Mouse (Mus musculus): ENCODE results near the gene Fam53b. TPM values are rescaled to one million over a fixed set of nuclear protein-coding genes. Genes with fewer than 3 reads are reported as not detected.

Gene Fam53b
- total and polyA plus RNA-seq, 2 experiments from 2014 or later, result 9.4 to 17.3 TPM

DNA sequence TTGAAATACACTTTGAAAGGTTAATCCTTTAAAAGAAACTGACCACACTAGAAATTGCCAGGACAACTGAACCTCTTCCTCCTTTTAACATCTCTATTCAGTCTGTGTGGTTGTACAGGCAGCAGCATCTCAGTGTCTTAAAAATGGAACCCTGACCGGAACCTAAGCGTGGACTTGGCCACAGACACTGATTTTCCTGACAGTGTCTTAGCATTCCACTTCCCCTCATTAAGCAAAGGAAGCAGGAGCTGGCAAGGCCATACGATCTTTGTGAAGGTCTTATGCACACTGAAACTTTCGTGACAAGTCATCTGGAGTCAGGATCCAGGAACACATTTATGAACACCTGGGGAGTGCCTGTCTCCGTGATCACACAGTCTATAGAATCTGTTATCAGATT lies 29.6 kb downstream of the Fam53b start:
- Histone ChIP-seq H3K9me3 (ENCODE audit: low read length) (no peaks in the 10 kb centered on the region), H3K4me2 (ENCODE audit: low read depth, low read length, poor library complexity, severe bottlenecking) (no peak overlapping the region), H3K4me1 (ENCODE audit: insufficient read depth, low read length) (peaks cover 17% of the 10 kb centered on the region), H3K4me3 (ENCODE audit: low read depth, low read length) (no peak overlapping the region), H3K27ac (ENCODE audit: low read depth, low read length) (no peak overlapping the region), H3K27me3 (ENCODE audit: insufficient read depth, low read length) (no peaks in the 10 kb centered on the region), H3K36me3 (ENCODE audit: insufficient read depth, low read length) (no peaks in the 10 kb centered on the region; the same call in 1 of the 2 replicates), H3K9ac (replicated peaks; ENCODE audit: low read length, poor library complexity, severe bottlenecking) (no peak overlapping the region)
- no peak for ATAC-seq (ENCODE audit: low FRiP score)
- TF ChIP-seq CTCF (IDR thresholded peaks at IDR 0.05), result no peak
- WGBS, result 84% methylated on average over 5 of the region's 5 CpGs
- DNase-seq (ENCODE audit: low spot score), result no peak

DNA sequence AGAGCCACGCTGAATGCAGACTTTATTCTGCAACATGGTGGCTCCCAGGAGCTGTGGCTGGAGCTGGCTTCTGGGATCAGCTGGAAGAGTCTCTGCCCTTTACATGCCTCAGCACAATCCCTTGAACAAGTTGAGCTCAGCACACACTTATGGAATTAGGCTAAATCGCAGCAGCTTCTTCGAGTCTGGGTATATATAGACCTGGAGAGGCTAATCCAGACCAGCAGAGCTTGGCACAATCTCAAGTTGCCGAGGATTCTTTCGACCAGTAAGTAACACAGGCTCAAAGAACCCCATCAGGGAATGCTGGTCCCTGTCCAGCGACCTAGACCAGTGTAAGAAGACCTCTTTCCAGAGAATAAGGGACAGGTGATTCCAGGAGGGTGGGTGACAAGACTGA lies 31.8 kb downstream of the Fam53b start:
- no peak for ATAC-seq (ENCODE audit: low FRiP score)
- Histone ChIP-seq H3K4me1 (ENCODE audit: insufficient read depth, low read length) (peaks cover 17% of the 10 kb centered on the region), H3K4me2 (ENCODE audit: low read depth, low read length, poor library complexity, severe bottlenecking) (no peak overlapping the region), H3K27me3 (ENCODE audit: insufficient read depth, low read length) (no peaks in the 10 kb centered on the region), H3K4me3 (ENCODE audit: low read depth, low read length) (no peak overlapping the region), H3K27ac (ENCODE audit: low read depth, low read length) (peak overlapping the region; percentile 44), H3K9me3 (ENCODE audit: low read length) (no peaks in the 10 kb centered on the region), H3K36me3 (ENCODE audit: insufficient read depth, low read length) (peaks cover 3% of the 10 kb centered on the region), H3K9ac (replicated peaks; ENCODE audit: low read length, poor library complexity, severe bottlenecking) (no peak overlapping the region)
- TF ChIP-seq CTCF (IDR thresholded peaks at IDR 0.05), result no peak
- 45% methylated on average over 6 of the region's 6 CpGs for WGBS
- no peak for DNase-seq (ENCODE audit: low spot score)

- no peak overlapping the region for H3K4me2 ChIP-seq (ENCODE audit: low read depth, low read length, poor library complexity, severe bottlenecking)
- WGBS, result 9% methylated on average over 7 of the region's 7 CpGs
- peaks cover 17% of the 10 kb centered on the region for H3K4me1 ChIP-seq (ENCODE audit: insufficient read depth, low read length)
- H3K9me3 ChIP-seq (ENCODE audit: low read length), result no peaks in the 10 kb centered on the region
- no peaks in the 10 kb centered on the region for H3K27me3 ChIP-seq (ENCODE audit: insufficient read depth, low read length)
- H3K36me3 ChIP-seq (ENCODE audit: insufficient read depth, low read length), result peaks cover 3% of the 10 kb centered on the region
- peak; percentile 67 for ATAC-seq (ENCODE audit: low FRiP score)
- peak; percentile 49; the same call in 1 of the 2 replicates for TF ChIP-seq CTCF (IDR thresholded peaks at IDR 0.05)
- DNase-seq (ENCODE audit: low spot score), result peak; percentile 76
- H3K27ac ChIP-seq (ENCODE audit: low read depth, low read length), result peak overlapping the region; percentile 44
- no peak overlapping the region for H3K4me3 ChIP-seq (ENCODE audit: low read depth, low read length)
- no peak overlapping the region for H3K9ac ChIP-seq (replicated peaks; ENCODE audit: low read length, poor library complexity, severe bottlenecking)
Observed at GRCm38 (mm10) chr7:132781130-132781814, 32.4 kb downstream of the Fam53b start.

- WGBS, result 25% methylated on average over 4 of the region's 4 CpGs
Observed at GRCm38 (mm10) chr7:132780611-132781010, 33.1 kb downstream of the Fam53b start.

GRCm38 (mm10) chr7:132778630-132779029 lies 35.1 kb downstream of the Fam53b start:
- 93% methylated on average over 13 of the region's 13 CpGs for WGBS
- TF ChIP-seq CTCF (IDR thresholded peaks at IDR 0.05), result no peak

More at GRCm38 (mm10) chr7:132780611-132781010, 33.1 kb downstream of the Fam53b start:
- H3K4me1 ChIP-seq (ENCODE audit: insufficient read depth, low read length), result peaks cover 17% of the 10 kb centered on the region
- no peaks in the 10 kb centered on the region for H3K9me3 ChIP-seq (ENCODE audit: low read length)
- peak overlapping the region; percentile 44 for H3K27ac ChIP-seq (ENCODE audit: low read depth, low read length)
- peaks cover 3% of the 10 kb centered on the region for H3K36me3 ChIP-seq (ENCODE audit: insufficient read depth, low read length)
- peak; percentile 44 for TF ChIP-seq CTCF (IDR thresholded peaks at IDR 0.05)
- no peak overlapping the region for H3K4me2 ChIP-seq (ENCODE audit: low read depth, low read length, poor library complexity, severe bottlenecking)
- no peaks in the 10 kb centered on the region for H3K27me3 ChIP-seq (ENCODE audit: insufficient read depth, low read length)
- no peak overlapping the region for H3K9ac ChIP-seq (replicated peaks; ENCODE audit: low read length, poor library complexity, severe bottlenecking)
- ATAC-seq (ENCODE audit: low FRiP score), result peak; percentile 39; the same call in 1 of the 2 replicates
- H3K4me3 ChIP-seq (ENCODE audit: low read depth, low read length), result no peak overlapping the region
- DNase-seq (ENCODE audit: low spot score), result peak; percentile 59

GRCm38 (mm10) chr7:132777728-132778453 lies 35.8 kb downstream of the Fam53b start:
- DNase-seq (ENCODE audit: low spot score) (no peak), ATAC-seq (ENCODE audit: low FRiP score) (no peak)
- WGBS, result 74% methylated on average over 1 of the region's 1 CpGs
- no peak overlapping the region for H3K4me3 ChIP-seq (ENCODE audit: low read depth, low read length)
- H3K4me2 ChIP-seq (ENCODE audit: low read depth, low read length, poor library complexity, severe bottlenecking), result no peak overlapping the region
- peaks cover 17% of the 10 kb centered on the region for H3K4me1 ChIP-seq (ENCODE audit: insufficient read depth, low read length)
- no peaks in the 10 kb centered on the region for H3K27me3 ChIP-seq (ENCODE audit: insufficient read depth, low read length)
- peaks cover 3% of the 10 kb centered on the region for H3K36me3 ChIP-seq (ENCODE audit: insufficient read depth, low read length)
- no peak overlapping the region for H3K9ac ChIP-seq (replicated peaks; ENCODE audit: low read length, poor library complexity, severe bottlenecking)
- H3K9me3 ChIP-seq (ENCODE audit: low read length), result no peaks in the 10 kb centered on the region
- no peak overlapping the region for H3K27ac ChIP-seq (ENCODE audit: low read depth, low read length)
- TF ChIP-seq CTCF (IDR thresholded peaks at IDR 0.05), result no peak

More at GRCm38 (mm10) chr7:132778630-132779029, 35.1 kb downstream of the Fam53b start:
- H3K4me2 ChIP-seq (ENCODE audit: low read depth, low read length, poor library complexity, severe bottlenecking), result no peak overlapping the region
- DNase-seq (ENCODE audit: low spot score) (no peak), ATAC-seq (ENCODE audit: low FRiP score) (no peak)
- H3K4me3 ChIP-seq (ENCODE audit: low read depth, low read length), result no peak overlapping the region
- no peak overlapping the region for H3K9ac ChIP-seq (replicated peaks; ENCODE audit: low read length, poor library complexity, severe bottlenecking)
- no peaks in the 10 kb centered on the region for H3K27me3 ChIP-seq (ENCODE audit: insufficient read depth, low read length)
- peaks cover 3% of the 10 kb centered on the region for H3K36me3 ChIP-seq (ENCODE audit: insufficient read depth, low read length)
- H3K4me1 ChIP-seq (ENCODE audit: insufficient read depth, low read length), result peaks cover 17% of the 10 kb centered on the region
- H3K27ac ChIP-seq (ENCODE audit: low read depth, low read length), result no peak overlapping the region
- no peaks in the 10 kb centered on the region for H3K9me3 ChIP-seq (ENCODE audit: low read length)
